Comparison of ENCODE assay signal across 8 mouse cellular contexts in the genomic region with DNA sequence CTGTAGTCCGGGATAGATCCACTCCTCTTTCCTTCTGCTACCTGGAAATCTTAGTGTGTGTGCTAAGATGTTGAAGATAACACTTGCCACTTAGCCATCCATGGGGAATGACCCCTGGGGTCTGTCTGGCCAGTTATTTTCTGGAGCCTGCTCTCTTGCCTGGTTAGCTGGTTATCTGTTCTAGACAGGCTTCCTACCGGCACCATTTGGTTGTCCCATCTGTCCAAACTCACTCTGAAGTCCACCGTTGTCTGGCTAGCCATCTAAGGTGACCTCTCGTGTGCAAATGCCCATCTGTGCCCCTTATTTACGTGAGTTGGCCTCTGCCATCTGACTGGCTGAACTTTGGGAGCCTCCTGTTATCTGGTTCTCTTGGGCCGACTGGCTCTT. TPM values are rescaled to one million over a fixed set of nuclear protein-coding genes. Genes with fewer than 3 reads are reported as not detected.
DNase-seq lines count a peak whose midpoint lies in the region; ATAC-seq lines count a peak whose summit lies in the region.

No protein-coding gene starts in this region.

- H3K27me3 ChIP-seq in megakaryocyte, embryonic 14.5 days (replicated peaks), result no peaks in the 10 kb centered on the region
- H3K27me3 ChIP-seq in intestine, embryonic 15.5 days (replicated peaks), result no peaks in the 10 kb centered on the region
- no peaks in the 10 kb centered on the region for H3K27me3 ChIP-seq in neural tube, embryonic 13.5 days

- peaks cover 58% of the 10 kb centered on the region for H3K36me3 ChIP-seq in megakaryocyte, embryonic 14.5 days (replicated peaks; ENCODE audit: low read length)
- peaks cover 6% of the 10 kb centered on the region; the same call in 1 of the 2 replicates for H3K36me3 ChIP-seq in intestine, embryonic 15.5 days
- H3K36me3 ChIP-seq in neural tube, embryonic 13.5 days, result peaks cover 15% of the 10 kb centered on the region

- intact Hi-C loops in gastrocnemius, postnatal 36 days (cut with DNase I), result loop anchor here (5.0 kb wide), 1 partner anchor 37 kb away; no protein-coding TSS in a partner anchor

- peak overlapping the region; percentile 99 for H3K4me3 ChIP-seq in megakaryocyte, embryonic 14.5 days (replicated peaks)
- peak overlapping the region; percentile 91 for H3K4me3 ChIP-seq in intestine, embryonic 15.5 days (replicated peaks)
- peak overlapping the region; percentile 95 for H3K4me3 ChIP-seq in neural tube, embryonic 13.5 days

- H3K27ac ChIP-seq in intestine, embryonic 15.5 days, result peak overlapping the region; percentile 87
- H3K27ac ChIP-seq in neural tube, embryonic 13.5 days (replicated peaks), result peak overlapping the region; percentile 90

- H3K9ac ChIP-seq in intestine, embryonic 15.5 days, result peak overlapping the region; percentile 81
- H3K9ac ChIP-seq in neural tube, embryonic 13.5 days, result peak overlapping the region; percentile 91

- no peak for ATAC-seq in megakaryocyte, adult 5-6 weeks (ENCODE audit: poor library complexity, severe bottlenecking)
- no peak for ATAC-seq in intestine, embryonic 15.5 days
- no peak for ATAC-seq in neural tube, embryonic 13.5 days (ENCODE audit: low read depth)

- H3K4me1 ChIP-seq in megakaryocyte, embryonic 14.5 days, result peaks cover 71% of the 10 kb centered on the region
- H3K4me1 ChIP-seq in intestine, embryonic 15.5 days (replicated peaks), result peaks cover 10% of the 10 kb centered on the region
- peaks cover 56% of the 10 kb centered on the region for H3K4me1 ChIP-seq in neural tube, embryonic 13.5 days (replicated peaks)

- peak; percentile 45 to 56 for DNase-seq in cerebellum, postnatal 36 days
- DNase-seq in frontal cortex, postnatal 36 days (ENCODE audit: low spot score in 2 of 2), result no peak
- no peak for DNase-seq in left cerebral cortex, adult 9 months (ENCODE audit: low spot score in 2 of 2)
- DNase-seq in gastrocnemius, postnatal 36 days, result no peak

- H3K9me3 ChIP-seq in megakaryocyte, embryonic 14.5 days, result no peaks in the 10 kb centered on the region
- no peaks in the 10 kb centered on the region for H3K9me3 ChIP-seq in intestine, embryonic 15.5 days
- H3K9me3 ChIP-seq in neural tube, embryonic 13.5 days, result no peaks in the 10 kb centered on the region

- WGBS in intestine, embryonic 15.5 days, result 4% methylated on average over 6 of the region's 6 CpGs
- WGBS in neural tube, embryonic 13.5 days, result 6% methylated on average over 6 of the region's 6 CpGs

- peak overlapping the region; percentile 83 for H3K4me2 ChIP-seq in intestine, embryonic 15.5 days (replicated peaks)
- H3K4me2 ChIP-seq in neural tube, embryonic 13.5 days, result peak overlapping the region; percentile 96

RNA-seq across cellular contexts. Expression of a gene that starts 0.8 kb away (rescaled TPM):
- polyA plus RNA-seq in megakaryocyte, embryonic 14.5 days (2012; ENCODE audit: insufficient read depth, low replicate concordance), result 714 and 929 TPM in 2 replicates
- total RNA-seq in megakaryocyte, adult 5-6 weeks (2015), result 94.9 and 101 TPM in 2 replicates
- total RNA-seq in megakaryocyte, adult 5-6 weeks (2017), result 131 and 144 TPM in 2 replicates
- 70.6 and 75.7 TPM in 2 replicates for polyA plus RNA-seq in intestine, embryonic 15.5 days (2015; fragmentation: Nextera tagmentation; extraction: Ambion mirVana)
- 65.0 and 69.7 TPM in 2 replicates for polyA plus RNA-seq in neural tube, embryonic 13.5 days (2015; fragmentation: Nextera tagmentation; extraction: Ambion mirVana)
- total RNA-seq in gastrocnemius, postnatal 36 days (2021), result 10 to 100 TPM; 36.8 to 37.2 TPM

RNA-seq across cellular contexts. Expression of a gene that starts 13.9 kb away (rescaled TPM):
- polyA plus RNA-seq in megakaryocyte, embryonic 14.5 days (2012; ENCODE audit: insufficient read depth, low replicate concordance), result 20.1 and 20.7 TPM in 2 replicates
- 5.4 and 11.8 TPM in 2 replicates for total RNA-seq in megakaryocyte, adult 5-6 weeks (2015)
- 6.7 and 9.8 TPM in 2 replicates for total RNA-seq in megakaryocyte, adult 5-6 weeks (2017)
- 57.0 and 60.5 TPM in 2 replicates for polyA plus RNA-seq in intestine, embryonic 15.5 days (2015; fragmentation: Nextera tagmentation; extraction: Ambion mirVana)
- 49.1 and 50.4 TPM in 2 replicates for polyA plus RNA-seq in neural tube, embryonic 13.5 days (2015; fragmentation: Nextera tagmentation; extraction: Ambion mirVana)
- total RNA-seq in gastrocnemius, postnatal 36 days (2021), result 1 to 10 TPM; 5.2 to 6.2 TPM

RNA-seq across cellular contexts. Expression of a gene that starts 57.9 kb away (rescaled TPM):
- polyA plus RNA-seq in megakaryocyte, embryonic 14.5 days (2012; ENCODE audit: insufficient read depth, low replicate concordance), result 55.5 and 62.9 TPM in 2 replicates
- 21.7 and 22.9 TPM in 2 replicates for total RNA-seq in megakaryocyte, adult 5-6 weeks (2015)
- 42.0 and 42.5 TPM in 2 replicates for total RNA-seq in megakaryocyte, adult 5-6 weeks (2017)
- 143 and 150 TPM in 2 replicates for polyA plus RNA-seq in intestine, embryonic 15.5 days (2015; fragmentation: Nextera tagmentation; extraction: Ambion mirVana)
- polyA plus RNA-seq in neural tube, embryonic 13.5 days (2015; fragmentation: Nextera tagmentation; extraction: Ambion mirVana), result 226 and 229 TPM in 2 replicates
- total RNA-seq in gastrocnemius, postnatal 36 days (2021), result 10 to 100 TPM; 17.2 to 19.4 TPM

Comparison
In these comparisons a context has a peak if more than half of its experiments do, and no peak if none do; other contexts are left out.
1. DNase-seq: peak in cerebellum, postnatal 36 days (2 of 2); none in frontal cortex, postnatal 36 days (0 of 2), left cerebral cortex, adult 9 months (0 of 2) and gastrocnemius, postnatal 36 days (0 of 2).
2. Peak in every context shown above with its lines, with median percentiles within 50 percentile points of each other: H3K4me3 ChIP-seq.